Mouse (Mus musculus) intestine, embryonic 14.5 days (tissue): Measurements from ENCODE around the gene Ptpn7. TPM values are rescaled to one million over a fixed set of nuclear protein-coding genes. Genes with fewer than 3 reads are reported as not detected.
"Not testable (repeated sequence)": the region's sequence is repeated elsewhere in the genome, so short reads cannot be mapped to it uniquely, and the experiment has no call there.

Source experiments
- ATAC-seq: fragments of 200-750 bp; cut with Nextera tagmentation; replicated peaks from 2 replicates; pipeline ENCODE4 v1.8.0; 2017; ENCODE audit warnings: low read depth, moderate number of reproducible peaks, moderate TSS enrichment, moderate library complexity; ENCODE audit not compliant: low FRiP score, low TSS enrichment
- DNase-seq: peaks from one replicate; pipeline ENCODE4 v3.0.0-alpha.2; 2018; ENCODE audit warnings: low spot score
- H3K27ac ChIP-seq: fragments of 300-500 bp; sonication (generic); 2 replicates; pipeline ENCODE4 v1.5.1; 2014; ENCODE audit warnings: low read depth, mild to moderate bottlenecking, control low read depth
- H3K27me3 ChIP-seq: fragments of 300-500 bp; sonication (generic); replicated peaks from 2 replicates; pipeline ENCODE4 v1.6.1; 2014; ENCODE audit warnings: low read length, control low read depth; ENCODE audit not compliant: control insufficient read depth, insufficient read depth
- H3K36me3 ChIP-seq: fragments of 300-500 bp; sonication (generic); 2 replicates; pipeline ENCODE4 v1.6.1; 2014; ENCODE audit warnings: low read length, control low read depth; ENCODE audit not compliant: control insufficient read depth, insufficient read depth
- H3K4me1 ChIP-seq: fragments of 300-500 bp; sonication (generic); replicated peaks from 2 replicates; pipeline ENCODE4 v1.6.1; 2014; ENCODE audit warnings: low read length, control low read depth, mixed read lengths; ENCODE audit not compliant: control insufficient read depth, insufficient read depth
- H3K4me2 ChIP-seq: fragments of 300-500 bp; sonication (generic); 2 replicates; pipeline ENCODE4 v1.6.1; 2014; ENCODE audit warnings: low read length
- H3K4me3 ChIP-seq: fragments of 300-500 bp; sonication (generic); 2 replicates; pipeline ENCODE4 v1.5.1; 2014; ENCODE audit warnings: low read depth, low read length, control low read depth, mixed read lengths
- H3K9ac ChIP-seq: fragments of 300-500 bp; sonication (generic); 2 replicates; pipeline ENCODE4 v1.6.1; 2014; ENCODE audit warnings: mild to moderate bottlenecking, low read length
- H3K9me3 ChIP-seq: fragments of 300-500 bp; sonication (generic); 2 replicates; pipeline ENCODE4 v1.6.1; 2016; ENCODE audit warnings: low read length, control low read depth; ENCODE audit not compliant: control insufficient read depth
- WGBS: fragments of 180-500 bp; shearing (Covaris S2); extraction: QIAGEN DNeasy Blood & Tissue Kit; methylation state at CpG from one replicate; pipeline ENCODE4 v1.1.7; 2014; 5-methylcytosine and 5-hydroxymethylcytosine counted together
- polyA plus RNA-seq: library from polyadenylated mRNA; unstranded; fragments of >200 nt; fragmentation: Nextera tagmentation; extraction: Ambion mirVana; gene quantifications from 2 replicates; pipeline ENCODE4 v1.2.1, GENCODE M21; 2014

Ptpn7 gene
- polyA plus RNA-seq, 1 experiment from 2014 or later = 2.0 TPM

DNA sequence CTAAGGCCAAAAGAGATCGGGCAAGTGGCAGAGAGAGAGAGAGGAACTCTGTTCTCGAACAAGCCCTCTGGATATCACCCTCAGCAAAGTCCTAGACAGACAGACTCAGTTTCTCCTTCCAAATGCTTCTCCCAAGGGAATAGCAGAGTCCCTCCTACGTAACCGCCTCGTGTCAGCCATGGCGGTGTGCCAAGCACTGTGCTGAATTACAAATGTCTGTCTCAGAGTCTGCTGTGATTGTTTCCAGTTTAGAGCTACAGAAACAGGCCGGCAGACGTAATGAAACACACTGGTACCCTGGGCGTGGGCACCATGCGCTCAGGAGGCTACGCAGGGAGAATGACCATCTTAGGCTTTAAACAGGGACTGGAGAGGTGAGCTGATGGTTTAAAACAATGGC, 36.2 kb upstream of the Ptpn7 start:
- Histone ChIP-seq H3K36me3 (no peaks in the 10 kb centered on the region), H3K9me3 (no peaks in the 10 kb centered on the region), H3K4me3 (no peak overlapping the region), H3K27me3 (0 out of 2 replicates have a peak, but pooled peaks cover 4% of the 10 kb centered on the region), H3K27ac (no peak overlapping the region), H3K4me2 (no peak overlapping the region), H3K9ac (no peak overlapping the region), H3K4me1 (0 out of 2 replicates have a peak, but pooled peaks cover 4% of the 10 kb centered on the region)
- no peak for ATAC-seq
- WGBS = 80% methylated on average over 11 of the region's 11 CpGs
- no peak for DNase-seq

GRCm38 (mm10) chr1:135097441-135097840, 35.1 kb upstream of the Ptpn7 start:
- Histone ChIP-seq H3K9me3 (no peaks in the 10 kb centered on the region), H3K4me3 (no peak overlapping the region), H3K9ac (no peak overlapping the region), H3K27me3 (peaks cover 9% of the 10 kb centered on the region), H3K27ac (no peak overlapping the region), H3K4me1 (0 out of 2 replicates have a peak, but pooled peaks cover 4% of the 10 kb centered on the region), H3K36me3 (no peaks in the 10 kb centered on the region), H3K4me2 (no peak overlapping the region)
- 89% methylated on average over 6 of the region's 6 CpGs for WGBS
- DNase-seq = no peak
- ATAC-seq = no peak

DNA sequence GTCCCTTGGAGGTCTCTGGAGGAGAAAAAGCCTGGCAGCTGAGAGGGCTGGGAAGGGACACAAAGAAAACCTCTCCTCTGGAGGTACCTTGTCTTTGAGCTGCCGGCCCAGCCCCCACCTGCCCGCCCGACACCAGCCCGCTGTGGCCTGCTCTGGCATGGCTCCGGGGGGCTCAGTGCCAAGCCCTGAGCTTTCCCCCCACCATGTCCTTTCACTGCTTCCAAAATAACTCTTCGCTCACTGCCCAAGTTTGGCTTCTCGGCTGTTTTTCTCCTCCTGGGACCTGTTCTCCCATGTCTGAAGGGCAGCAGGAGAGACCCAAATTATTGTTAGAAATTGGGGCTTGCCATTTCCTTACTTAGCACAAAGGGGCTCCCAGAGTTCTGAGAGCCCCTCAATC, 34.1 kb upstream of the Ptpn7 start:
- 89% methylated on average over 7 of the region's 7 CpGs for WGBS
- no peak for DNase-seq

GRCm38 (mm10) chr1:135100400-135100799, 32.1 kb upstream of the Ptpn7 start:
- H3K9ac ChIP-seq = no peak overlapping the region
- 0 out of 2 replicates have a peak, but pooled peaks cover 5% of the 10 kb centered on the region for H3K4me1 ChIP-seq
- WGBS = 55% methylated on average over 7 of the region's 7 CpGs
- peaks cover 33% of the 10 kb centered on the region for H3K27me3 ChIP-seq
- H3K4me2 ChIP-seq = no peak overlapping the region
- H3K36me3 ChIP-seq = no peaks in the 10 kb centered on the region
- H3K4me3 ChIP-seq = no peak overlapping the region
- H3K27ac ChIP-seq = no peak overlapping the region
- no peaks in the 10 kb centered on the region for H3K9me3 ChIP-seq
- no peak for ATAC-seq
- no peak for DNase-seq

More for the DNA sequence above, 34.1 kb upstream of the Ptpn7 start:
- Histone ChIP-seq H3K4me3 (no peak overlapping the region), H3K9ac (no peak overlapping the region), H3K9me3 (no peaks in the 10 kb centered on the region), H3K4me2 (no peak overlapping the region), H3K27ac (no peak overlapping the region), H3K27me3 (peaks cover 14% of the 10 kb centered on the region), H3K36me3 (no peaks in the 10 kb centered on the region), H3K4me1 (0 out of 2 replicates have a peak, but pooled peaks cover 4% of the 10 kb centered on the region)
- no peak for ATAC-seq

- Histone ChIP-seq H3K9ac (0 out of 2 replicates have a peak within 1 kb of the TSS, but pooled peaks have one; percentile 7), H3K36me3 (no peaks in the 10 kb centered on the region), H3K4me2 (peak within 1 kb of the TSS; percentile 70), H3K9me3 (no peaks in the 10 kb centered on the region), H3K4me3 (peak within 1 kb of the TSS; percentile 37), H3K27ac (no peak within 1 kb of the TSS), H3K4me1 (0 out of 2 replicates have a peak, but pooled peaks cover 9% of the 10 kb centered on the region), H3K27me3 (peaks cover 46% of the 10 kb centered on the region)
- WGBS = under 1% methylated on average over 36 of the region's 40 CpGs
- DNase-seq (no peak), ATAC-seq (peak; percentile 51; the same call in 1 of the 2 replicates)
These were observed 27.4 kb upstream of the Ptpn7 start, which contains the start of gene Lgr6 for GRCm38 (mm10) chr1:135105124-135105523. TSS of gene Lgr6 (minus strand) at chr1:135105276.

- peak; percentile 88 for DNase-seq
- 3% methylated on average over 8 of the region's 8 CpGs for WGBS
- H3K4me3 ChIP-seq = no peak overlapping the region
- H3K36me3 ChIP-seq = no peaks in the 10 kb centered on the region
- H3K27me3 ChIP-seq = peaks cover 42% of the 10 kb centered on the region
- H3K4me2 ChIP-seq = peak overlapping the region; percentile 70; the same call in 1 of the 2 replicates
- 0 out of 2 replicates have a peak, but pooled peaks cover 9% of the 10 kb centered on the region for H3K4me1 ChIP-seq
- ATAC-seq = no peak
- H3K27ac ChIP-seq = no peak overlapping the region
- H3K9me3 ChIP-seq = no peaks in the 10 kb centered on the region
- H3K9ac ChIP-seq = no peak overlapping the region
These were observed 26.5 kb upstream of the Ptpn7 start for GRCm38 (mm10) chr1:135105951-135106350.

- no peak for DNase-seq
- WGBS = 43% methylated on average over 6 of the region's 6 CpGs
These were observed 23.9 kb upstream of the Ptpn7 start for GRCm38 (mm10) chr1:135108611-135109010.

DNA sequence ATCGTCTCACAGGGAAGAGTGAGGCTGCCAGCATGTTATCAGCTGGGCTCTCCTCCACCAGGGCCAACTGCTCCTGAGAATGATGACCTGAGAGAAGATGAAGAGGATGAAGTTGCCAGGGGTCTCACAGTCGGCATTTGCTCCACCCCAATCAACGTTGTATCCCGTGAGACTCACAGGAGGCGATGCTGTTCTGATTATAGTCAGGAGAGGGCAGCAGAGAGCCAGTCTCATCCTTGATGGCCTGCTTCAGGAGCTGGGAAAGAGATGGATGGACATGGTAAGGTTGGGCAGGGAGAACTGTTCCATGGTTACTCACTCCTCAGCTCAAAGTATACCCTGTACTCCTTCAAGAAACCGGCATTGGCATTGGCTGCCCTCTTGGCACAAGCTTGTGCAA, 22.4 kb upstream of the Ptpn7 start:
- 21% methylated on average over 6 of the region's 6 CpGs for WGBS
- Histone ChIP-seq H3K9me3 (no peaks in the 10 kb centered on the region), H3K27me3 (peaks cover 16% of the 10 kb centered on the region), H3K36me3 (no peaks in the 10 kb centered on the region), H3K27ac (no peak overlapping the region), H3K4me1 (0 out of 2 replicates have a peak, but pooled peaks cover 5% of the 10 kb centered on the region), H3K9ac (no peak overlapping the region), H3K4me3 (no peak overlapping the region), H3K4me2 (no peak overlapping the region)
- DNase-seq = peak; percentile 93
- ATAC-seq = no peak

More at GRCm38 (mm10) chr1:135108611-135109010, 23.9 kb upstream of the Ptpn7 start:
- Histone ChIP-seq H3K27me3 (peaks cover 30% of the 10 kb centered on the region), H3K36me3 (no peaks in the 10 kb centered on the region), H3K9ac (no peak overlapping the region), H3K4me3 (no peak overlapping the region), H3K4me2 (no peak overlapping the region), H3K27ac (no peak overlapping the region), H3K9me3 (no peaks in the 10 kb centered on the region), H3K4me1 (0 out of 2 replicates have a peak, but pooled peaks cover 9% of the 10 kb centered on the region)
- ATAC-seq = no peak

- H3K27me3 ChIP-seq, H3K4me2 ChIP-seq, H3K9ac ChIP-seq, DNase-seq, H3K4me3 ChIP-seq, H3K9me3 ChIP-seq, H3K4me1 ChIP-seq, ATAC-seq, H3K27ac ChIP-seq, H3K36me3 ChIP-seq: not testable (repeated sequence)
- WGBS = 65% methylated on average over 4 of the region's 5 CpGs
These were observed 21.2 kb upstream of the Ptpn7 start for GRCm38 (mm10) chr1:135111271-135111670.
